Mouse (Mus musculus): ENCODE data around the gene Trim44. TPM values are rescaled to one million over a fixed set of nuclear protein-coding genes. Genes with fewer than 3 reads are reported as not detected.

The Trim44 gene
- total RNA-seq (2021), result 10 to 100 TPM; 38.6 to 40.6 TPM

DNA sequence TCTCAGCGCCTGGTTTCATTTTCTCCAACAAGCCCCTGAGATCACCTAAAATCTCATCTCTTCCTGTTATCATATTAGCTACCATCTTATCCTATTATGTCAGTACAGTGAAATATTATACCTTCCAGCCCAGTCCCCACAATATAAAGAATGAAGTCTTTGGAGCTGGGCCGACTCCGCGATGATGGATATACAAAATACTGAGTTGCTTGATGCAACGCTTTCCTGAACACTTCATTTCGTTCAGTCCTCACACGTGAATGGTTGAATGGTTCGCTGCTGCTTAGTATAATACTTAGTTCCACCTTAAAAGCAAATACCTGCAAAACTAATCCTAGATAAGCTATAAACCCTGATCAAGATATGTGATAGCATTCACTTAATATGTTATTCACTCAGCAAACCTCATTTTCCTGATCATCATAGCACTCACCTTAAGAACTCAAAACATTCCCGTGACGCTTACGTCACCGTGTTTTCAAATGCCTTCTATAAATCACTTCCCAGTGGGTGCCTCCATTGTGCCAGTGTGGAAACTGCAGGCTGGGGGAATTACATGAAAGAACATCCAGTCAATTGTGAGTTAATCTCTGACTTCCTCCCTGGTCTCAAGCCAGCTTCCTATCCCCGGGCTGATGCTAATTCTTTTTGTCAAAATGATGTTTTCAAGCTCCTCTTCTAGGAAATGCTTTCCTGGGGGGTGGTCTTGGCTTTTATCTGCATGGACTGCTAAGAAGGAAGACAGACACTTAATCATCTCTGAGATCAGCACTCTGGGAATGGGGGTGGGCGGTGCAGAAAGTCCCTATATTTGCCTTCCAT is at the start of gene Trim44:
Trim44 (minus strand) TSS at position 466 of the 822 bp plus-strand sequence.
- peak in 1 of 2 experiments; percentile 22 for DNase-seq
- intact Hi-C loops (cut with DNase I), result no loop called here

DNA sequence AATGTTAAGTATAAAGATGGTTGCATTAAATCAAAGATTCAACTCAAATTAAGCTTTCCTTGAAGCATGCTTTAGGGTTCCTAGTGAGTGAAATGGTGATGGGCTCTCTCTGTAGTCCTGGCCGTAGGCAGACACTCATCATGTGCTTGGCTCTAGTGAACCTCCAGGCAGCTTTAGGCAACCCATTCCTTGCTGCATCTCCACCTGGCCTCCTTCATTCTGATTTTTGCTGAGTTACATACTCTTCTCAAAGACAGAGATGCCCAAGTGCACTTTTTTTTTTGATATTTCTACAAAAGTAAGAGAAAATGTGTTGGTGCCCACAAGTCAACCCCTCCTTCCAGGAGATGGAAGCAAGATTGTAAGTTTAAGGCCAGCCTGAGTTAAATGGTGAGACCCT is 47.5 kb upstream of the Trim44 start:
- DNase-seq, result no peak
- intact Hi-C loops (cut with DNase I), result loop anchor here (10.0 kb wide), 1 partner anchor 760 kb away; no protein-coding TSS in a partner anchor

DNA sequence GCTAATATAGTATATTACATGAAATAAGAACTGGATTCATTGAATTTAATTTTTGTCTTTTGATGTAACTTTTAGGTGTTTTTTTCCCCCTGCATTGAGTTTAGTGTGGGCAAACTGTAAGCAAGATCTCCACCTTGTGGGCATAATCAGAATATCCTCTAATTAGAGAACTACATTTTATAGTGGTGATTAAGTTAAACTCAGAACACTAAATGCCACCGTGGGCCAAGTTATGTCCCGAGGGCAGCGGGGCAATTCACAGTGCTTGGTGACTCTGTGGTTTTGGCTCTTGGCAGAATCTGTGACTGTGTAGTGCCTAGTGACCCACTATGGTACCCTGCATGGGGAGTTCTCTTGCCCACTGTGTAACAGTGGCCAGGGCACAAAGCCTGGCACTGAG is 45.8 kb upstream of the Trim44 start:
- peak in 1 of 2 experiments; percentile 24 for DNase-seq
- intact Hi-C loops (cut with DNase I), result loop anchor here (1.0 to 10.0 kb wide), 6 partner anchors 91 to 759 kb away; no protein-coding TSS in a partner anchor

DNA sequence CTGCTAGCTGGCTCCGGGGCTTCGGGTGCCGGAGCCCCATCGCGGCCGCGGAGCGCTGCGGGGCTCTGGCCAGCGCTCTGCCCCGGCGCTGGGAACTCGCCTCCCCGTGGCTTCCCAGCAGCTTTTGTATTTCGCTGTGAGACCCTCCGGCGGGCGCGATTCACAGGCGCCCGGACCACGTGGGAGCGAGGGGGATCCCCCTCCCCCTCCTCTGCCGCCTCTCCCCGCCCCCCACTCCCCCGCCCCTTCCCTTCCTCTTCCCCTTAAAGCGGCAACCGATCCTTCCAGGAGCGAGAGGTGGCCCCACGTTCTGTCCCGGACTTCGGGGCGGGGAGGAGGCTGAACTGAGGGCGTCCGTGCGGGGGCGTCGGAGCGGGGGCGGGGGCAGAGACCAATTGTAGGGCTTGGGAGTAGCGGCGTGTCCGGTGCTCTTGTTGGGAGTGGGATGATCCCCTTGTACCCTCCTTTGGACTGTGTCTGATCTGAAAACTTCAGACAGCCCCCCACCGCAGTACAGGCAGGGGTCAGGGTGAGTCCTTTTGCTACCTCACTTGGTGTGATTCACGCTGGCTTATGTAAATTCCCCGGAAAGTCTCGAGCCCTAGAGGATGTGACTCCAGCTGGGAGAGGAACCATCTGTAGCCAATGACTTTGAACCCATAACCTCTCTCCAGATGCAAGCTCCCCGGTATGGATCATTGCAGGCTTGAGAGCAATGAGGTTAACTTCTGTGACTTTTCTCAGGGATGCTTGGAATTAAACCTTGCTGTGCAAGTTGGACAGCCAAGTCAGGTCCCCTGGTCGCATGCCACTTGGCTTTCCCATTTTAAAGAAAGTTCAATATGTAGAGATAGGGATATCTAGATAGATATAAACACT is 44.3 kb upstream of the Trim44 start, which contains the start of gene Fjx1:
Fjx1 (minus strand) TSS at position 829 of the 879 bp plus-strand sequence.
- DNase-seq, result peak; percentile 48 to 49
- intact Hi-C loops (cut with DNase I), result loop anchor here (2.0 to 10.0 kb wide), 4 partner anchors 90 to 757 kb away; no protein-coding TSS in a partner anchor

DNA sequence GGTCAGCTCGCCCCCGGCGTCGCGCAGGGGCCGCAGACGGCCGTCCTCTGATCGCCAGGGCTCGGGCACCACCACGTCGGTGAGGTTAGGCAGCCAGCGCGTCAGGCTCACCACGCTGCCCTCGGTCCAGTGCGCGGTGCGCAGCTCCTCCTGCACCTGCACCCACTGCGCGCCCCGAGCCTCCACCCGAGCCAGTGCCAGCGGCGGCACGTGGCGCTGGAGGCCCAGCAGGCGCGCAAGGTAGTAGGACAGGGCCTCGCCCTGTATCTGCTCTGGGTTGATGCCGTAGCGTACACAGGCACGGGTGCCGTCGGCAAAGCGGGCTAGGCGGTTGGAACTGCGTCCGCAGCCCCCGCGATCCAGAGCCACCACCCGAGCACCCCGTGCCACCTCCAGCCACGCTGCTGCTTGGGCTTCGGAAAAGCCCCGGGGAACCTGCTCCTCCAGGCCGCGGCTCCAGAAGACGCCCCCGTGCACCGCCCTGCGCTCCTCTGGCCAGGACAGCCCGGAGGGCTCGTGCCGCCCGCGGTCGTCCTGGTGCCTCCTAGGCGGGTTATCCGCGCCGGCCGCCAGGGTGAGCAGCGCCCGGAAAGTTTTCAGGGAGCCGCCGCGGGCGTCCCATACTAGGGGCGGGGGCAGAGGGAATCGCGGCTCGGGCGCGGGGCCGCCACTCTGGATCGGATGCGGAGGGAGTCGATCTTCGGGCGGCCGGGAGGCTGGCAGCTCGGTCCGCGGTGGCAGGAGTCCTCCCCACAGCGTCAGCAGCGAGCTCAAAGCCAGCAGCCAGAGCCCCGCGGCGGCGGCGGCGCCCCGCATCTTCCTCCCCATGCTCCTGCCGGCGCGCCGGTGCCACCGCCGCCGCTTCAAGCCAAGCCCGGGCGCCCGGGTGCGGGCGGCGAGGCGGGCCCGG is 43.4 kb upstream of the Trim44 start:
- intact Hi-C loops (cut with DNase I), result loop anchor here (5.0 to 10.0 kb wide), 3 partner anchors 89 to 756 kb away; no protein-coding TSS in a partner anchor
- DNase-seq, result peak; percentile 29 to 47

DNA sequence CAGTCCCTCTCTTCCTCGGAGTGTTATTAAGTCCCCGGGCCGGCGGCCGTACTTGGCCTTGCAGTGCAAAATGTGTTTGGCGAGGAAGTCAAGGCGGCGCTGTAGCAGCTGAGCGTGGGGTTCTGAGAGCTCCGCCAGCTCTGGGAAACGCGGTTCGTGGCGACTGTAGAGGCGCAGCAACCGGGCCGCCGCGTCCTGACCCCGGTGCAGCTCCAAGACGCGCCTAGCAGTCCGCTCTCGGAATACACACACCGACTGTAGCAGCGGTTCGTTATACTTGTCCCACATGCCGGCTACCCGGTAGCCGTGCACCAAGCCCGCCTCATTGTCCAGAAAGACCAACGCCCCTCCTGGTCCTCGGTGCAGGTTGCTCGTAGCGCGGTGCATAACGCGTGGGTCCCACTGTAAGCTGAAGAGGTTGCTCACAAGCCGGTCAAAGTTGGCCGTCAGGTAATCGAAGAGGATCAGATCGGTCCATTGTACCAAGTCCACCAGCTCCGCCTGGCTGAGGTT is 42.7 kb upstream of the Trim44 start:
- peak; percentile 62 to 64 for DNase-seq
- intact Hi-C loops (cut with DNase I), result loop anchor here (5.0 to 10.0 kb wide), 3 partner anchors 88 to 756 kb away; no protein-coding TSS in a partner anchor

DNA sequence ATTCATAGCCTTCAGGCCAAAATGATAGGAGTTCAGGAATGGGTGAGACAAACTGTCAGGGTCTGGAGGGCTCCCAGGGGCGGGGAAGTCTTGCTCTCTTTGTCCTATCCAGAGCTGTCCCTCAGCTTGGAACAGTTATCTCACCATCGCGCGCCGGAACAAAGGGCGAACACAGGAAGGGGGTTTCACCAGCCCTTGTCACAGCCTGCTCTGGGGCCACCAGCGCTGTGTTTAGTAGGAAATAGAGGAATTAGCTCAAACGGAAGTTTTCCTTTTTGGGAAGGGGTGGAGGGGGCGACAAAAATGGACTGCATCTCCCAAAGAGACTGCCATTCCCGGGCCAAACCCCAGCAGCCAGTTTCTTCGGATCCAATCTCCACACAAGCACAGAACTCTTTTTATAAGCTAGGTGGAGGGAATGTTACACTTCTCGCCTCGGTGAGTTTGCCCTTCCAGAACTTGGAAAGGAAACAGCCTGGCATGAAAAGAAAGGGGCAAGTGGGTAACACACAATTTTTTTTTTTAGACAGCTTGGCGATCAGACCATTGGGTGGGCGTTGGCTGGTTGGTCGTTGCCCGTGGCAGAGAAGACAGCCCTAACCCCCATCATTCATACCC is 42.1 kb upstream of the Trim44 start:
- intact Hi-C loops (cut with DNase I), result loop anchor here (5.0 to 10.0 kb wide), 3 partner anchors 87 to 755 kb away; no protein-coding TSS in a partner anchor
- peak; percentile 19 to 26 for DNase-seq

DNA sequence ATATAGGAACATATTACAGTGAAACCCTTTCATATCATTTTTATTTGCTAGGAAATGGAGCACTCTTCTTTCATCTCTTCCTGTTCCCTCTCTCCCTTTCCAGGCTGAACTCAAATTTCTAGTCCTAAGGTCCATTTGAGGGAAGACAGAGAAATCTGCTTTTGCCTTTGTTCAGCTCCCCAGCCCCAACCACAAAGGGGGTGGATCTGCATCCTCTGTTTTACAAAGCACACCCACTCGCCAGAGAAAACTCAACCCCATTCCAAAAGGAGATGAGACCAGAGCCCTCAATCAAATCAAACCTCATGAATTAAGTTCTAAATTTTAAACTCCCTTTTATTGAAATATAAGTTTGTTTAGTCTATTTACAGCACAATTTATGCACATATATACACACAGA is 41.4 kb upstream of the Trim44 start:
- intact Hi-C loops (cut with DNase I), result no loop called here
- DNase-seq, result no peak

DNA sequence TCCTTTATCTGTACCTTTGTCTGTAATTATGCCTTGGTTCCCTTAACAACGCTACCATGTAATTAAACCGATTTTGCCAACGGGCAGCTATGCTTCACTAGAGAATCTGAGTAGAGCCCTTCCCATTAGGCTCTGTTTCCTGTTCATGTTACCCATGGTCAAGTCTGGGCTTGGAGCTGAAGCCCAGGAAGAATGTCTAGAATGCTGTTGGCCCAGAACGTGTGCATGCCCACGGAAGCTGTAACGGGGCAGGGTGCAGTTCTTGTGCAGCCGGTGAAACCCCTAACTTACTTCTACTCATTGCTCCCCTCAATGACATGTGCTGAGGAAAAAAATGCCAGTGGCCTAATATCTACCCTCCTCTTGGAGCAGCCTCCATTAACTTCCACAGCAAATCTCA is 40.2 kb upstream of the Trim44 start:
- intact Hi-C loops (cut with DNase I), result no loop called here
- DNase-seq, result no peak

DNA sequence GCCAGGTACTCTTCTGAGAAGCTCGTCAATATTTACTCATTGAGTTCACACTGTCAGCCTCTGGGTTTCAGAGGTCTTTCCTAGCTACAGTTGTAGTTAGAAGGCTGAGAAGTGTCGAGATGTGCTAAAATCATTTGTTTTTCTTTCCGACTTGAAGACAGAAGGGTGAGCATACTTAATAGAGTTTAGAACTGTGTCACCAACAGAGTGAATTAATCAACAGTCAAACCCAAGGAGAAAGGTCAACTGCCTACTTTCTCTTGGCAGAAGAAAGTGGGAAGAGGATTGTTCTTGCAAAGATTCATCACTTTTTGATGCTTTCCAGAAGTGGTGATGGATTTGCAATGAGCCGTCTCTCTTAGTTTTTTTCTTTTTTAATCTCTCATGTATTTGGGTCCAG is 39.2 kb upstream of the Trim44 start:
- no peak for DNase-seq
- intact Hi-C loops (cut with DNase I), result no loop called here

DNA sequence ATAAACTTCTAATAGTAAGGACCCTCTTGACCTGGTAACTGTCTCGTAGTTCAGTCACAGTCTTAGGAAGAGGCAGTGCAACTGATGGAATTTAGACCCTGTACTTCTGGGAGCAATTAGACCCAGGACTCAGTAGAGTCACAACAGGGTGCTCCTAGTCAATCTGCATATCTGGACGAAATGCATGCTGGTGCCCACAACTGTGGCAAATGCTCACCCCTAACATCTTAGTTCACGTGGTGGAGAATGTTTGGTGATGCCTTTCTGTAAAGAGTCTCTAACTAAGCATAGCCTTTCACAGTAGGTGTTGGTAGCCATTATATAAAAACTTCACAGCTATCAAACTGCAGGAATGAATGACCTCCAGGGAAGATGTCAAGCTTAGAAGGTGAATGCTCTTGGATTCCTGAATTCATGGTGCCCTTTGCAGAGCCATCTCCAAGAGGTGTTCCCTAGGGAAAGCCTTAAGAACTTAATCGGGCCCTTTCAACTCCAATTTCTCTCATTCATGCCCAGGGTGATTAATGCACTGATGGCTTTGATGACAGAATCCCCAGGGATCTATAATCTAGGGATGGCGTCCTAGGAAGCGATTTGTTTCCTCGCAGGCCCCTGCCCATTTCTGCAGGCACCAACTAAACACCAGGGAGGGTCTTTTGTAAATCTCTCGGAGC is 29.9 kb upstream of the Trim44 start:
- no peak for DNase-seq
- intact Hi-C loops (cut with DNase I), result no loop called here

DNA sequence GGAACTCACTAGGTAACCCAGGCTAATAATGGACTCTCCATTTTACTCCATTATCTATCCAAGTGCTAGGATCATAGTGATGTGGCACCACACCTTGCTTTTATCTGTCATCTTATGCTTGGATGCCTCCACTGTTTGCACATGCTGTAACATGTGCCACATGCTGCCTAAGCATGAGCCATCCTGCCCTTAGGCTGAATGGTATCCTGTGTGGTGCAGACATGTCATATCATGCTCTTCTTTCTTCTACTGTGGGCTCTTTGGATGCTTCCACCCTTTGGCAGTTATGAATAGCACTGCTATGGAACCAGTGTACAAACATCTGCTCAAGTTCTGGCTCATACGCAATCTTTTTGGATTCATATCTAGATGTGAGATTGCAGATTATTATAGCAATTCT is 26.3 kb upstream of the Trim44 start:
- DNase-seq, result no peak

DNA sequence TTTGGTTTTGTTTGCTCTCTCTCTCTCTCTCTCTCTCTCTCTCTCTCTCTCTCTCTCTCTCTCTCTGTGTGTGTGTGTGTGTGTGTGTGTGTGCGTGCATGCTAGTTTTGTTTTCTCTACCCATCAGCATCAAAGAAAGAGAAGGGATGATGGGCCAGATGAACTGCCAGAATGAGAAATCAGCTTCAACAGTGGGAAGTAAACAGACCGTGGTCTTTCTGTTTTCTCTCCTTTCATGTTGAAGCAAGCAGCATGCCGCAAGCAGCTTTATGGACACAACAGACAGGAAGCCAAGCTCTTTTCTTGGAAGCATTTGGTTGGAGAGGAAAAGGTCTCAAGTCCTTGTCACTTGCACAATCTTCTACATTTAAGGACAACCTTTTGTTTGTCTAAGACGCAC is 23.5 kb upstream of the Trim44 start:
- no peak for DNase-seq
- intact Hi-C loops (cut with DNase I), result no loop called here

More for the DNA sequence above, 26.3 kb upstream of the Trim44 start:
- intact Hi-C loops (cut with DNase I), result no loop called here

DNA sequence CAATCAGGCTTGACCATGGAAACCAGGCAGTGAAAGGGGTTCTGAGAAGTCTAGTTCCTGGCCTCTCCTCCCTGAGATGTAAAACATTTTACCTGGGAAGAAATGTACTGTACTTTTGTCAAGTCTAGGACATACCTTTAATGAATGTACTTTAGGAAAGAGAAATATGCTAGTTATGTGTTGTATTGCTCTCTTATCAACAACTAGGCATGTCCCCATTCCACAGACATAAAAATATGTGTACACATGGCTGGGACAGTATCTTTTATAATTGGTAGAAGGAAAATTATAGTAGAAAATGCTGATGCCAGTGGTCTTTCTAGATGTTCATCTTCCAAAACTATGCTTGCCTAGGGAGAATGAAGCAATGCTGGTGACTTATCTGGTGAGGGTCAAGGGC is 20.3 kb upstream of the Trim44 start:
- intact Hi-C loops (cut with DNase I), result no loop called here
- no peak for DNase-seq

DNA sequence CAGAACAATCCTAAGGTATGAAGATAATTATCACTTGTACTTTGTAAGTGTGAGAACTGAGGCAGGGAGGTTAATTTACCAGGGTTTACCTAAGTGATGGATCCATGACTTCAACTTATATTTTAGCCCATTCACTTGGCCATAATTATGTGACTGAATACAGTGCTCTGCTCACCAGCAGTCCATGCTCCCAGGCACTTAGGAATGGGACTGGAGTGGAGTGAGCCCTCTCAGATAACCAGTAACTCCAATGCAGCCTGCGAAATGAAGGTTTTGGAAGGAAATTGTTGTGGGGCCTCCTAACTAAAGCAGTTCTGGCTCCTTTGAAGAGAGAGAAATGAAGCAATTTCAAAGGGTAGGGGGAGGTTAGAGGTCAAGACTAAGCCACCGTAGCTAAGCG is 18.8 kb upstream of the Trim44 start:
- no peak for DNase-seq
- intact Hi-C loops (cut with DNase I), result no loop called here

DNA sequence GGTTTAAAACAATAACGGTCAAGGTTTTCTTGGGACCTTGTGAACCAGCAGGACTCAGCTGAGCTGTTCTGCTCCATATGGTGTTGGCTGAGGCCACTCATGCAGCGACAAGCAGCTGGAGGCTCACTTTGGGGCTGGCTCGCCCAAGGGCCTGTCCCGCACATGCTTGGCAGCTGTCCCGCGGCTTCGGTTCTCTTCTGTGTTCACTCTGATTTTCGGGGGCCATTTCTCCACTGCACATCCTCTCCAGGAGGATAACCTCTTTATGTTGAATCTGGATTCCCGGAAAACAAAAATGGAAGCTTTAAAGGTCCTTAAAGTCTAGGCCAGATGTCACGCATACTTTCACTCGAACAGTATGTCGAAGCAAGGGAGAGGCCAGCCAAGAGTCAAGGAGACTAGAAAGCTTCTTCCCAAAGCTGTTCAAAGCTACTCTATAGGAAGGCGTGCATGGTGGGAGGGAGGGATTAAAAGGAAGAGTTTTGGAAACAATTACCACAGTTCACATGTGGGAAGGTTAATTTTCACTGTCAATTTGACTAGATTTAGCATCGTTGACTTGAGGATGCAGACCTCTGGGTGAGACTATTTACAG is 8.6 kb upstream of the Trim44 start:
- intact Hi-C loops (cut with DNase I), result no loop called here
- DNase-seq, result peak; percentile 7 to 12

DNA sequence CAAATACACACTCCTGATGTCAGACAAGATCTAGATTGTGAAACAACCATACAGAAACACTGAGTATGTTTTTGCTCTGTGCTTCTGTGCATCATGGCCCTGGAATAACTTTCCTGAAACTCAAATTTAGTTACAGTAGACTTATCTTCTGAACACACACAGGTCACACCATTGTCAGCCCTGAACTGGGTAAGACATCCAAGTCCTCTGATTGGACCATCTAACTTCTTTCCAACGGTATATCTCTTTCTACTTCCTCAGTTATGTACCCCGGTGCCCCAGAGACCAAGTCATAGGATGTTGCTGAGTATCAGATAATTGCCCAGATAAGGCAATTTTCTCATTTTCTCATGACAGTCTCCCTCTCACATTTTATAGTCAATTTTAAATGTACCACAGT is 5.1 kb upstream of the Trim44 start:
- intact Hi-C loops (cut with DNase I), result no loop called here
- no peak for DNase-seq

DNA sequence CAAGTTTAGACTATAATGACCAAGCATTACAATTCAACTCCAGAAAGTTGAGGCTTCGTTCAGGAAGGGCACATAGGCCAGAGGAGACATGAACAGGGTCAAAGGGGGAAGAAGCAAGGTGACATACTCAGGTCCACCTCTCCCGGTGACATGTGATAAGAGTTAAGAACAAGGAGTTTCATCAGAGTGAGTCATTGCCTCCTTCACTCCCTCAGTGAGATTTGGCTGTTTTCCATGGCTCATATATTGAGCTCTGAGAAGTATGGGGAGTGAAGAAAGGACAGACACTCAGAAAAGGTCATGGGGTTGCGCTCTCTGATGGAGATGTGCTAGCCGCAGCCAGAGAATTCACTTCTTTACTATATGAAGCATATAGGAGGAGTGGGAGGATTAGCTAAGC is 3.0 kb upstream of the Trim44 start:
- DNase-seq, result no peak
- intact Hi-C loops (cut with DNase I), result no loop called here

Data from heart, postnatal 10 days (tissue).